Mouse (Mus musculus): Measurements from ENCODE around the gene Ndrg3.
"Not testable (repeated sequence)": the region's sequence is repeated elsewhere in the genome, so short reads cannot be mapped to it uniquely, and the experiment has no call there.

The Ndrg3 gene

DNA sequence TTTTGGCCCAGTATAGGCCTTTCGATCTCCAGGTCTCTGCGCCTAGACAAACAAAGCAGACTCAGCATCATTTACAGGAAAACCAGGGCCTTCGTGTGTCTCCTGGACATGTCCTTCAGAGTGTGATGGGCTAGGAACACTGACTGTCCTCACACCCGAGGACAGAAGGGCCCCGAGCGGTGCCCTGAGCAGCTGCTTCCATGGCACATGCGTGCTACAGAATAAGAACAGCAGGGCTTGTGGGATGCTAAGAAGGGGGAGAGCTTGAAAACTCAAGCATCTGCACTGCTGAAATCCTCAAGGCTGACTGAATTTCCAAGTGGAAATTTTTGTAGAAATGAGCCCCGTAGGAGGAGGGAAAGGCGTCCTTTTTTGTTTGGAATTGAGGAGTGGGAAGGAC, 94.8 kb downstream of the Ndrg3 start:
- DNase-seq, result no peak

DNA sequence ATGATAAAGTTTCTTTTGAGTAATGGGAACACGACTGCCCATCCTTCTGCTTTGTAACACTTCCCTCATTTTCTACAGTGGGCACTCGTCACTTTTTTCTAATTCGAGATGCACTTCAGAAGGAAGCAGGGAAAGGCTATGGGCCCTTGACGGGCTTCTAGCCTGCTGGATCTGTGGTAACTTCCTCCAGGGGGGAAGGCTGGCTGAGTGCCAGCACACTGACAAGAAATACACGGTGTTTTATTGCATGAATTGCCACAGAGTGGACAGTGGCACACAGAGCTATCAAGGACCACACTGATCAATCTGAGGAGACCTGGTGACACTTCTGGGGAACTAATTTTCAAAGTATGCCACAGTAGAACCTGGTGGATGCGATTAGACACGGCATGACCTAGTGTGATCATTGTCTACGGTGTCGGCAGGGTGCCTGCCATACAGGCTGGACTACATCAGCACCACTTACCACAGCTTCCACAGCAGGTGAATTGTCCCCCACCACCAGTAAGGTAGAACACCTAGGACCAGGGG, 95.4 kb downstream of the Ndrg3 start:
- DNase-seq, result no peak

DNA sequence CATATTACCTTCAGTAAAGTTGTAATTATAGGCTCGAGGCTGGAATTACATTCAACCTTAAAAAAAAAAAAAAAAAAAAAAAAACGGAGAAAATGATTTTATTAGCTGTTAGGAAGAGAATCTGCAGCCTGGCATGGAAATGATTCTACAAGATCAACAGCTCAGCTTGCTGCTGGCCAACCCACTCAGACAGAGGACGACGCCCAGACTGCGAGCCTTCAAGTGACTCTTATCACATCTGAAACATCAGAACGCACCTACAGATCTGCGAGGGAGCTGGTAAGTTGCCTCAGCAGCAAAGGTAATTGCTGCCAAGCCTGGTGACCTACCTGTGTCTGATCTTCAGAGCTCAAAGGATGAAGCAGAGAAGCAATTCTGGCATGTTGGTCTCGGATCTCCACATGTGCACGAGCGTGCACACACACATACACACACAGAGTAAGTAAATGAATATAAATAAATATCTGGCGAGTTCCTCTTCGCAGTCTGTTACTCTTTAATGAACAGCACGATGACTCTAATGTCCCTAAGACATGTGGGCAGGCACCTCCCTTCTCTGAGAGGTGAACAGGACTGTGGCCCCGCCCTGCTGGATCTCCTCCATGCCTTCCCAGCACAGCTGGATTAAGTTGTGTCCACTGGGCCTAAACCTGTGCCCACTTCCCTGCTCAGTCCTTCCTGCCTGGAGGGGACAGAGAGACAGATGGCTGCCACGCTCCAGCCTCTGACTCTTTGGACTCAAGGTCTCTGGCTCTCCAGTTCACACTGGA, 97.2 kb downstream of the Ndrg3 start:
- DNase-seq, result peak; percentile 29

DNA sequence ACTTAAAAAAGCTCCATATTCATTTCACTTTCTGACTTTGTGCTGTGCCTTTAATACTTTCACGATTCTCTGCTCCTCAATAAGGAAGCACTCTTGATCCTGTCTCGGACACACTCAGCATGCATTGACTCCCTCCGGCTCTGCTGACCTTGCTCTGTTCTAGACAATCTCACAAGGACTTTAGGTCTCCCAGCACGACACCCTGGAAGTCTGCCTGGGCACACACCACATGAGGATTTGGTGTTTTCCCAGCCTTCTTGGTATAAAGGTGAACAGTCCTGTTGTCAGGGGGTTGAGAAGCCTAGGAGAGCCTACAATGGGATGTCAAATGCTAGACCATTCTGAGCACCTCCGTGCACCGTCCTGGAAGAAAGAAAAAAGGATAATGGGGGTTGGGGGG, 99.0 kb downstream of the Ndrg3 start:
- DNase-seq, result no peak

DNA sequence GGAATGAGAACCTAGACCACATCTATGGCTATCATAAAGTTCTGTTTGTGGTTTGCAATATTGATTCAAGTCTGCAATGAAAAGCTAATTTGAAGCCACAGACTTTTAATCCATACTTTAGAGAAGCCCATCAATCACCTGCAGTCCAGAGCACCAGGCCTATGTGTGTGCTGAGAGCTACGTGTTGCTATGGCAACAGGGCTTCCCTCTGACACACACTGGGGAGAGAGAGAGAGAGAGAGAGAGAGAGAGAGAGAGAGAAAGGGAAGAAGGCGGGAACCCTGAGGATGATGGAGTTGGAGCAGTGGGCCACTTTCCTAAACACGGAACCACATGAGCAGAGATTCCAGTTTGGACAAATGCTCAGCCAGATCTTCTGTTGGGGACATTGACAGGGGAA, 99.6 kb downstream of the Ndrg3 start:
- no peak for DNase-seq

DNA sequence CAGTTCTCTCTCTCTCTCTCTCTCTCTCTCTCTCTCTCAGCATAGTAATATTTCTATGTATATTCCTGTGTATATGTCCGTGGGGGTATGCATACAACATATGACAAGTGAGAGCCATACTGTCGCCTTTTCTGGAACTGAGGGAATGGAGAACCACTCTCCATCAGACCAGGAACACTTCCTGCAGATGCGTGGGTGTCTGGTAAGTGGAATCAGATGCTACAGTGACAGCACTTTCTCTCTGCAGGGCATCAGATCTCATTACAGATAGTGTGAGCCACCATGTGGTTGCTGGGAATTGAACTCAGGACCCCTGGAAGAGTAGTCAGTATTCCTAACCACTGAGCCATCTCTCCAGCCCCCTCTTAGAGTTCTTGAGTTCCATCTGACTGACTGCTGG, 103.4 kb downstream of the Ndrg3 start:
- DNase-seq, result no peak

DNA sequence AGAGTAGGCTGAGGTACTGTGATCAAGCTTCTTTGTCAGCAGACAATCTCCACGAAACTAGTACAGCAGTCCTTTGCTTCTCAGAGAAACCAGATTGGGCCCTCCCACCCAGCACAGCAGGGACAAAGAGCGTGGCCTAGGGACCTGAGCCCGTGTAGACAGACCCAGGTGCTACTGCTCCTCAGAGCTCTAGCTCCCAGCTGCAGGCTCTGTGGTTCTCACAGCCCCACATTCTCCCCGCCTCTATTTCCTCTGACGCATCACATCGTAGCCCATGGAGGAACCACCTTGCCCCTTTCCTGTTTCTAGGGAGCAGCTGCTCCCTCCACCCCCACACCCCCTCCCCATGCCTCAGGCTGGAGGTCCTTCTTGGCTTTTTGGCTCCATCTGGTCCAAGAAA, 104.8 kb downstream of the Ndrg3 start, which contains the start of gene Sla2:
TSS of gene Sla2 (minus strand) at position 176 of the 400 bp plus-strand sequence.
- DNase-seq, result no peak

DNA sequence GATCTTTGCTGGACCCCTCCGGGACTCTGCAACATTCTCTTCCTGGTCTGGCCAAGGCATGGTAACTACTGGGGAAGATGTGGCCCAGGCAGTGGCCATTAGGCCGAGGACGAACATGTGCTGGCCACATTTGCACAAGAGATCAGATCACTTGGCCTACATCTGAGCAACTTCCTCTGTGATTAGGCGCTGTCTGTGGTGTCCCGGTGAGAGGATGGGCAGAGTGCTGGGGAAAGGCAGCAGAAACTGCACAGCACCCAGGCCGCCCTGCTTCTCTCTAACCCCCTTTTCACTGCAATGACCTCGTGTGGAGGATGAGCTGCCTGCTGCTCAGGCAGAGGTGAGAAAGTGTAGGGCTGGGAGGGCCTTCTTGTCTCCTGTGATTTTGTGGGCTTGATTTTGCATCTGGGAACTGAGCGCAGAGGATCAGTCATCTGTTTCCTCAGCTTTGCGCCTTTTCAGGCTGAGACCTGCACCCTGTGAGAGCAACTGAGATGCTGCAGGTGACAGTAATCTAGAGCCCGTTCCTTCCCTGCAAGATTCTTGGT, 105.7 kb downstream of the Ndrg3 start:
- no peak for DNase-seq

DNA sequence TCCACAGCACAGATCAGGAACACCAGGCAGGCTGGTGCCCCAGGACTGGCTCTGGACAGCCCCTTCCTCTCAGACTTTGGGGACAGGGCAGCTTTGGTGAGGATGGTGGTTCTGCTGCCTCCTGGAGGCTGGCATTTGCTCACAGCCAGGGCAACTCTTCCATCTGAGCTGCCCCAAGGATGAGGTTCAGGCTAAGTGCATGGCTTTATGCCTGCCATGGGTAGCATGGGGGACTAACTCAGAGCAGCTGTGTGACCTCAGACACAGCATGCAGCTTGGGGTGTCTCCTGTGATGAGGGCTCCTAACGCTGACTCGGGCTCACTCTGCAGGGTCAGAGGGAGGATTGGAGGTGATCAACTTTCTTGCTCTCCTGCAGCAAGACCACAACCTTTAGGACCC, 106.2 kb downstream of the Ndrg3 start:
- DNase-seq, result not testable (repeated sequence)

DNA sequence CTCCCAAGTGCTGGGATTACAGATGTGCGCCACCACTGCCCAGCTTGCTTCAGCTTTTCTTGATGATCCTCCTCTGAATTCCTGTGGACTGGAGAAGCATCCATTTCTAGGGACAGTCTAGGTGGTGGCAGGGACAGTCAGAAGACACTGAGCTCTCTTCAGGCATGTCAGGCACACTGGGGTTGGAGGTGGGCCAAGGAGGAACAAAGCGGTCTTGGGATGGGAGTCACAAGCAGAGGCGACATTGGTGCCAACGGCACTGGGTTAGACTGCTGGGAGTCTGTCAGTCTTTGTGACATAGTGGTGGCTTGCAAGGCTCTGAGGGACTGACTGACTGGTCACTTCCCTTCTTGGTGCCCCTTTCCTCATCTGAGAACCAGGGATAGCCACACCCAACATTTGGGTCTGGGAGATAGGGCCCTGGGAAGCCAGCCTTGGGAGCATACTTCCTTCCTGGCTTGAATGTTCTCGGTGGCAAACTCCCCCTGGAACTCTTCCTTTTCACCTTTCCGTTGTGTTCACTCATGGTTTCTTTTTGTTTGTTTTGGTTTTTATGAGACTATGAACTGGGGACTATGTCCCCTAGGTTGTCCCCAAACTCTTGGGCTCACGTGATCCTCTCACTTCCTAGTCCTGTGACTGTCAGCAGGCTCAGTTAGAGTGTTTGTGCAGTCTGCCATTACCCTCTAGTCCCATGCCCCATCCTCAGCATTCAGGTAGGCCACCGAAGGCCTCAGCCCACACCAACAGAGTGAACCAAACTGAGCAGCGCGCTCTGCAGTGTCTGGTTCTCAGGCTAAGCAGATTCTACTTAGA, 107.3 kb downstream of the Ndrg3 start:
- DNase-seq, result no peak

DNA sequence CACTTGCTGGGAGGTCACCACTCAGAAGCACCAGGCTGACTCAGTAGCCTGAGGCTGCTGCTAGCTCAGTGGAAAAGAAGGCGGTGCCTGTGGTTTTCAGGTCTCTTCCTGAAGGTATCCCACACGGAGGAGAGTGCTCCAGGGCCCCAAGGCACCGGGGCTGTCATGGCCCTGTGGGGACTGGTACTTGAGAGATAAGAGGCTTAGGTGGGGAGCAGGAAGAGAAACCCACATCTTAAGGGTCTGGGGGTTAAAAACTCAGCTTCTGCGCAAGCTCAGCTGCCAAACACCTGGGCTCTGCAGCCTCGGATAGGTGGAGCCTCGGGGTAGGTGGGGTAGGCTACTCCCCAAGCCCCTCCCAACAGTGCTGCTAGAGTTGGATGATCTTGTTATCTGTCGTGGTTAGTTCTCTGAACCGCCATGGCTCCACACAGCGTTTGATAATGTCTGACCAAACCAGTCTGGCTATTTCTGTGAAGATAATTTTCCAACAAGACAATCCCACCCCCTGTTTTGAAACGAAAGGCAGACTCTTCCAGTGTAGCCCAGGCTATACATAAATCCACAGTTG, 109.3 kb downstream of the Ndrg3 start:
- no peak for DNase-seq

DNA sequence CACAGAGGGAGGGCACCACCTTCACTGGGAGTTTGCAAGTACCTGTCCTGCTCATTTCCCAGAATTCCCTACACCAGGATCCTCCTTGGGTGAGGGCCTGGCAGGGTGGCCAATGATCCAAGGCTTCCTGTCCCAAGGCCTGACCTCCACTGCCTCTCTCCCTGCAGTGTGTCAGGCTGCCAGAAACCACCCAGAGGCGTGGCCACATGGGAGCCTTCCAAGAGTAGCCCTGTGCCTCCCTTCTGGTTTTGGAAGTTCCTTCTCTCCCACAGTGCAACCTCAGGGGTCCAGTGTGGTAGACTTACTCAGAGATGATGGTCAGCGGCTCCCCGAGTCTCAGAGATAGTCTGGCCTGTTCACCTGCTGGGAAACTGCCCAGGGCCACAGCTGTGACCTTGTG, 112.3 kb downstream of the Ndrg3 start:
- DNase-seq, result no peak

DNA sequence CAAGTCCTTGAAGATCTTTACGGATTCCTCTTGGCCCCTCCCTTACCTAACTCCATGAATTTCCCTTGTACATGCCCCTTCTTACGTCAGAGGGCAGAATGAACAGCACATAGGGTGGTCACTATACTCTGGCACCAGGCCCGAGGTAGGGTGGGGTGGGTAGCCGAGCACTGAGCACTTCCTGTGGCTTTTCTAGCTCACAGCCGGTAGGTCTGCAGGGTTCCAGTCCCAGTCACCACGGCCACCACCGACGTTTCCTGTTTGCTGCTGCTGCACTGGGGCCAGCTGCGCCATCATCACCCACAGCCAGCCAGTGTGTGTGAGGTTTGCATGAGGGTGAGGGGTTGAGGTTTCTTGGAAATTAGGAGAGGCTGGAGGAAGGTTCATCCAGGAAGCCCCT, 114.1 kb downstream of the Ndrg3 start:
- DNase-seq, result no peak
